Mouse (Mus musculus): Measurements from ENCODE around the gene Runx2.

Runx2 gene

GRCm38 (mm10) chr17:44474280-44474679 is 340.3 kb downstream of the Runx2 start:
- DNase-seq (ENCODE audit: low read depth, low spot score) = no peak

- no peak for DNase-seq (ENCODE audit: low read depth, low spot score)
Observed at GRCm38 (mm10) chr17:44472695-44473094, 341.9 kb downstream of the Runx2 start.

GRCm38 (mm10) chr17:44463679-44464078 is 350.9 kb downstream of the Runx2 start:
- DNase-seq (ENCODE audit: low read depth, low spot score) = no peak

GRCm38 (mm10) chr17:44460156-44460555 is 354.4 kb downstream of the Runx2 start:
- DNase-seq (ENCODE audit: low read depth, low spot score) = no peak

- peak; percentile 13 for DNase-seq (ENCODE audit: low read depth, low spot score)
Observed at GRCm38 (mm10) chr17:44459029-44459428, 355.6 kb downstream of the Runx2 start.

- no peak for DNase-seq (ENCODE audit: low read depth, low spot score)
Observed at GRCm38 (mm10) chr17:44456696-44457095, 357.9 kb downstream of the Runx2 start.

- DNase-seq (ENCODE audit: low read depth, low spot score) = peak; percentile 80
Observed at GRCm38 (mm10) chr17:44455681-44456600, 358.7 kb downstream of the Runx2 start.

- DNase-seq (ENCODE audit: low read depth, low spot score) = no peak
Observed at GRCm38 (mm10) chr17:44449915-44450471, 364.6 kb downstream of the Runx2 start.
